Mouse (Mus musculus) myocyte (in vitro differentiated cells): ENCODE measurements at regions not wholly inside any gene's neighbourhood (a gene's known extent, or its start where the extent isn't known, plus 50 kb on each side); places are given as distances from the start of the nearest gene placed in this dataset.

Source experiments
- MAX ChIP-seq: IDR thresholded peaks from one replicate; pipeline ENCODE4 v1.6.1; 2011; ENCODE audit warnings: low read depth, mild to moderate bottlenecking, control low read depth
- MYOG ChIP-seq, 3 experiments: IDR thresholded peaks; one replicate each; pipeline ENCODE4 v1.6.1; 2011; ENCODE audit warnings: control low read depth in 2 of 3, low read depth in 2 of 3, mild to moderate bottlenecking in 2 of 3; ENCODE audit not compliant: insufficient read length in 2 of 3, control insufficient read depth in 1 of 3, insufficient read depth in 1 of 3
- POLR2A ChIP-seq: IDR thresholded peaks from one replicate; pipeline ENCODE4 v1.6.1; 2011; ENCODE audit warnings: low read depth, mild to moderate bottlenecking, control low read depth, moderate library complexity; ENCODE audit not compliant: insufficient read length
- USF1 ChIP-seq: IDR thresholded peaks from one replicate; pipeline ENCODE4 v1.6.1; 2011; ENCODE audit warnings: low read depth, mild to moderate bottlenecking, control low read depth, moderate library complexity

DNA sequence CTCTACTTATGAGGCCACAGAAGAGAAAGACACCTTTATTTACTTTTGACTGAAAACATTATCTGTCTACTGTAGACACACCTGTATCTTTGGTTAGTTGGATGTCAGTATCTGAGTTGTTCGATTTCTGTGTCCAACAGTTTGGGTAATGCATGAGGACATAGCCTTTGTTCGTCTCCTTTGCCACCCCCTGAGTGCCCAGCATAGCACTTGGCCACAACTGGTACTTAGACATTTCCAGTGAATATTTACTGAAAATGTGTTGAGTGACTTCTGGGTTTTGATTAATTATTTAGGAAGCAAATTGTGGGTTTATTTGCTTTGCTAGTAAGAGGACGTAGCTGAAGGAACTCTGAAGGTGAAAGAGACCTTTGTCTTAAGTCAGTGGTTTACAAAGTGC, 108.4 kb upstream of the Jun start:
- no peak for TF ChIP-seq POLR2A
- no peak for TF ChIP-seq MYOG (IDR thresholded peaks at IDR 0.05; ENCODE audit: control insufficient read depth in 1 of 3, insufficient read depth in 1 of 3, insufficient read length in 2 of 3, low read depth in 2 of 3)
- no peak for TF ChIP-seq USF1
- TF ChIP-seq MAX = no peak
